Mouse (Mus musculus) neutrophil, adult 5-6 weeks (primary cell): ENCODE results near the gene Gm14597. TPM values are rescaled to one million over a fixed set of nuclear protein-coding genes. Genes with fewer than 3 reads are reported as not detected.
"Not testable (repeated sequence)": the region's sequence is repeated elsewhere in the genome, so short reads cannot be mapped to it uniquely, and the experiment has no call there.

Experiments used
- ATAC-seq: fragments of 151-379, 151-347 bp; 2 replicates; pipeline ENCODE4 v1.8.0; 2017; ENCODE audit warnings: mild to moderate bottlenecking, moderate TSS enrichment; ENCODE audit not compliant: insufficient number of reproducible peaks, poor library complexity, low FRiP score, severe bottlenecking; ENCODE audit errors: extremely low read depth
- total RNA-seq: library from RNA; stranded (forward); fragments of 200-1000 nt; gene quantifications from 2 replicates; pipeline ENCODE4 v1.2.3, GENCODE M21; 2017

The Gm14597 gene
- not detected in 2 replicates for total RNA-seq

DNA sequence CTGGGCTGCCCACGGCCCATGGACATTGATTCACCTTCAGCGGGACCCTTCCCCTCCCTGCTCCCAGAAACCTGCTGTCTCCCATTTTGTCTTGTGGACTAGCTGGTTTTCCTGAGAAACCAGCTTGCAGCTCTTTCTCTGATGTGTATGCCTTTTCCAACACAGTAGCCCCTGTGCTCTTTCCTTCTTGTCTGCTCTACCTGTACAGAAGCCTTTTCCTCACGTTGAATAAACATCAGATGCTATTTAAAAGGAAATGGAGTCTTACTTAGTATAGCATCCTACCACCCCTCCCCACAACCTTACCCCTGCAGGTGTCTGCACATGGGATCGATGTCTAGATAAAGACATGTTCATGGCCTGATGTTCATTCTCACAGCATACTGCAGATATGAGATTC, at the start of gene Gm14597:
Gene Gm14597 (minus strand): TSS at position 101 of the 400 bp plus-strand sequence.
- not testable (repeated sequence) for ATAC-seq

DNA sequence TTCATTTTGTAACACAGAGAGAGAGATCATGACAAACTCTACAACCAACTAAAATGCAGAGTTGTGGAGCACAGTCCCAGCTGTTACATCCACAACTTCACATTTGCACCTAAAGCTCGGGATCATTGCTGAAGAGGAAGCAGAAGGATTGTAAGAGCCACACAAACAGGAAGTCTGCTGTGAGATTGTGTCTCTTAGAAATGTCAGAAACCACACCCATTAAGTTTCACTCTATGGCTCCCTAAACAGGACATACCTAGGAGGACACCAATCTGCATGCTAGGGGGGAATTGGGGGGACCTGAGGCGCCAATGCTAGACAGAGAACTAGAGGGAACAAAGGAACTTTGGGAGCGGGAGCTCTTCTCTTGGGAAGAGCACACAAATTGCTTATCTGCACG, 44.1 kb upstream of the Gm14597 start:
- not testable (repeated sequence) for ATAC-seq

DNA sequence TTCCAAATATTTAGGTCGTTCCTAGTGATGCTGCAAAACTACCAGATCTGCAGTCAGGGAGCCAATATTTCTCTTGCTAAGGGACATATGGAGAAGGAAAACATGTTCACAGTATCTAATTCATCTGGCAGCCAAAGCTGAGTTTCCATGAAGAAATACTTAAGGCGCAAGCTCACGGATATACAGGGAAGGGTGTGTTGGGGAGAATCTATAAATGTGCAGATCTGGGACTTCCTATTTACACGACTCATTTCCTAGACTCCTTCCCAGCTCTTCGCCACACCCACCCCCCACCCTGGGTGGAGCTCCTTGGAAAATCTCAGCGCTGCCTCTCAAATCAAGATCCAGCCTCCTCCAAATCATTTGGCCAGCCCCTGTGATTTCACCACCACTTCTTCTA, 37.1 kb upstream of the Gm14597 start:
- ATAC-seq: no peak

GRCm38 (mm10) chrX:53642980-53643961, 34.5 kb upstream of the Gm14597 start, which contains the start of gene Rtl8a:
Rtl8a (minus strand) TSS chrX:53643682.
- ATAC-seq: peak; percentile 89

- ATAC-seq: not testable (repeated sequence)
Observed at GRCm38 (mm10) chrX:53642604-53642979, 33.8 kb upstream of the Gm14597 start.

DNA sequence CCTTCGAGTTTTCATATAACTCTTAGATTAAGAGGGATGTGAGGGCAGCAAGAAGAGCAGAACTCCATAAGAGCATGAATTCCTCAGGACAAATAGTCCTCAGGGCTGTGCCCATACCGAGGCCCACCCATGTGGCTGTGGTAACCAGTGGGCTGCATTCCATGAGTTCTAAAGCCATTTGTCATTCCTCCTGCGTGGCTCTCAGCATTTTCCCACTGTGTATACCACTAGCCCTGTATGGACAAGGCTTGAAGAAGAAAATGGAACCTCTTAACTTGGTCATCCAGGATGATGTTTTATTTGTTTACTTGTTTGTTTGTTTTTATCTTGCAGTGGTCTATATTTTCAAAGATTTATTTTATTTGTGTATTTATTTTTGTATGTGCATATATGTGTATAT, 29.3 kb upstream of the Gm14597 start:
- ATAC-seq: not testable (repeated sequence)

GRCm38 (mm10) chrX:53611395-53611794, 2.6 kb upstream of the Gm14597 start:
- not testable (repeated sequence) for ATAC-seq

DNA sequence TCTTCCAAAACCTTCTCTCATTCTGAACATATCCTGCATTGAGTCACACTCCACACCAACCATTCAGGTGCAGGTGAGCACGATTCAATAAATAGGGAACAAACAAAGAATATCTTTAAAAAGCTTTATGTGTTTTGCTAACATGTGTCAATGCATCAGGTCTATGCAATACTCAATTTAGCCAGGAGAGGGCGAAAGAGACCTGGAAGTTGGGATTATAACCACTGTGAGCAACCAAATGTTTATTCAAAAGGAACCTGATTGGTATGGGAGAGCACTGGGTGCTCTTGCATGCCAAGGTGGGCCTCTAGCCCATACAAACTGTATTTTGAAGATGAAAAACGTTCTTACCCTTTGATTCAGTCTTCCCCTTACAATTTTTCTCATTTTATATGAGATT, 1.8 kb upstream of the Gm14597 start:
- 0 out of 2 replicates have a peak, but pooled peaks have one; percentile 53 for ATAC-seq

DNA sequence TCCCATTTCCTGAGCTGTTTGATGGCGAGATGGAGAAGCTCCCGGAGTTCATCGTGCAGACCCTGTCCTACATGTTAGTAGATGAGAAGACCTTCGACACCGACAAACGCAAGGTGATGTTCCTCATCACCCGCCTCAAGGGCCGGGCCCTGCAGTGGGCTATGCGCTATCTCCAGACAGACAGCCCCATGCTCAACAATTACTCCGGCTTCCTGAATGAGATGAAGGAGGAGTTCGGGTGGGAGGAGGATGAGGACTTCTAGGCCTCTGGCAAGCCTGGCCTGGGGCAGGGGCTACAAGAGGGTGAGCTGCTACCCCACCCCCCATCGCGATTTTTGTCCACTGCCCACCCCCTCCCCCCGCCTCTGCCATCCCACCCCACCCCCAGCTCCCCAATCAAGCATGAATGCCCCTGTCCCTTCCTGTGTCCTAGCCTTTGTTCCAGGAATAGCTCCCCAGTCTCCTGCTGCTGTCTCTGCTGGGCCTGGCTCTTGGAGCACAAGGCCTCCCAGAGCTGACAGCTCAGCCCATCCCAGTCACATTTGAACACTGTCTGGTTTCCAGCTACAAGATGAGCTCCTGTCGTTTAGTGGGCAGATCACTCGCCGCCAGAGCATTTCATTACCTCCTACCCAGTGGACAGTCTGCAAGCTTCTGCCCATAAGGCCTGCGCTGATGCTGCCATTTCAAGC, 511 bp downstream of the Gm14597 start:
- ATAC-seq: no peak

DNA sequence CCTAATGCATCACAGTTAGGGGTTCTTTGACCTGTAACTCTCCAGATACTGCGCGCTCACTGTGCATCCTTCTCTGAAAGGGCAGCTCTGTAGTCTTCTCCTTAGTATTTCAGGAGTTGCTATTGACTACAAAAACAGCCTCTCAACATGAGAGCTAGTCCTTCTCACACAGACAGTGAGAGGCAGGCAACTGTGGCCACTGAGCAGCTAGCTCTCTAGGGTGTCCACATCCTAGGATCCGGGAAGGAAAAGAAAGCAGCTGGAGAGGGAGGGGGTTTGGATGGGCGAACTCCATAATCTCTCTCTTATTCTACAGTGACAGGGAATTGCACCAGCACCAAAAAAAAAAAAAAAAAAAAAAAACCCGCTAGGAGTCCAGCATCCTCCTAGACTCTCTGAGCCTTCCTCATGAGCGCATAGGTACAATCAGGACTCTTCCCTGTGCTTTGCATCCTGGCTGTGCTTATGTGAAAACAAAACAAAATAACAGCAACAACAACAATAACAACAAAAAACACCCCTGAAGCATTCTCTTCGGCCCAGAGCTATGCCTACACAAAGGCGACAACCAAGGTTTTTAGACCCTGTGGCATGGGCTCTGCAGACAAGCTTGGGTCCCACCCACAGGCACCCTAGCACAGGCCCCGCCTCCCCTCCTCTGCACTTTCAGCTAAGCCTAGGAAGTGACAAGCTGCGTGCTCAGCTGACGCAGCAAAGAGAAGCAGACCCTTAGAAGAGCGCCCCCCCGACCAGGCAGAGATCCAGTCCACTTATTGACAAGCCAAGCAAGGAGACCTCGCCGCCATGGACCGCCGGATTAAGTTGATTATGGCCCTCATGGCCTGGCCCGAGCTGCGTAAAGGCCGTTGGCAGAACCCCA, 1.3 kb downstream of the Gm14597 start, which contains the start of gene Rtl8c:
Gene Rtl8c (plus strand): TSS at position 791 of the 880 bp plus-strand sequence.
- ATAC-seq: no peak

DNA sequence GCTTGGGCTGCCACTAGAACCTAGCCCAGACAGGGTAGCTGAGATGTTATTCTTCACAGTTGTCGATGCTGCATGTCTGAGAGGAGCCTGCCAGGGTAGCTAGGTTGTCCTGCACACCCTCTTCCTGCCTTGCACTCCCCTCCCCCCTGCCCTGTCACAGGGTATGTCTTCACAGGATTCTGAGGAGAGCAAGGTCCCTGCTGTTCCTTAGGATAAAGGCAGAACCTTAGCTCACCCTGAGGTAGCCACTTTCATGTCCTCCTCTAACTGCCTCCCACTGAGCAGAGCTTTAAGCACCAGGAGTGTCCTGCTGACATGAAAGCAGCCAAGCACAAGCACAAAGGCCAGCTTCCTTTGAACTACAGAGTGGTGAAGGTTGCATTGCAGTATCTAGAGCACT, 2.6 kb downstream of the Gm14597 start:
- not testable (repeated sequence) for ATAC-seq

DNA sequence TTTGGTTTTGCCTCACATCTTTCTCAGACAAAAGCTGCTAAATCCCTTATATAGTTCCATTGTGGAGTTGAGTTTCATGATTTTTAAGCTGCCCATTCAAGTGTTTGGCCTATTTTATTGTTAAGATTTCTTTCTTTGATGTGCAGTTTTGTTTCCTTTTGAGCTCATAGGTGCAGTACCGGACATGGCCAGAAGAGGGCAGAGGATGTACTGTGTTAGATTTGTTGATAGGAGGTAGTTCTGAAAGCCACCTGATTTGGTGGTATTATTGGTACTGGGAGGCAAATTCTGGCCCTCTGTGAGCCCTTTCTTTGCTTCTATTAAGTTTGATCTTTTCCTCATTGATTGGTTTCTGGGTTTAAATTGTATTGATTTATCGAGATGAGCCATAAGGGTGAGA, 8.8 kb downstream of the Gm14597 start:
- not testable (repeated sequence) for ATAC-seq

- not testable (repeated sequence) for ATAC-seq
Observed at GRCm38 (mm10) chrX:53583404-53583803, 25.4 kb downstream of the Gm14597 start.

DNA sequence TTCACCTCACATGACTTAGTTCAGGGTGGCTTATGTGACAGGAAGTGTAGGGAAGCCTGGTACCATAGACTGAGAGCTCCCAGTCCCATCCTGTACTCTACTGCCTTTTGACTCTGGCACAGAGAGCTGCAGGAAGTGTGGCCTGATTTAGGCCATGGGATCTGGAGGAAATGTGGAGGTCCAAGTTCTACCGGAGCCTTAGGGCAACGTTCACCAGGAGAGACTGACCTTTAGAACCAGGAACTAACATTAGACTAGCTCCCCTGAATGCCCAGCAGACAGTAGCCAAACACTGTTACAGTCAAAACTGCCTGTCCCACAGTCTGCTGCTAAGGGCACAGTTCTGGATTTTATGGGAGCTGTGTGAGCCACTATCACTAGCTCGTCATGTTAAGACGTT, 27.4 kb downstream of the Gm14597 start:
- ATAC-seq: not testable (repeated sequence)

GRCm38 (mm10) chrX:53579311-53579710, 29.5 kb downstream of the Gm14597 start:
- ATAC-seq: no peak
